Mouse (Mus musculus) bone marrow macrophage, adult 2 months (primary cell): Measurements from ENCODE around the gene Mtf1.

ENCODE experiments used
- CTCF ChIP-seq: IDR thresholded peaks from 2 replicates; pipeline ENCODE4 v1.5.1; 2012; ENCODE audit warnings: low read depth, mild to moderate bottlenecking, low read length, moderate library complexity
- POLR2A ChIP-seq: IDR thresholded peaks from 2 replicates; pipeline ENCODE4 v1.6.1; 2012; ENCODE audit warnings: mild to moderate bottlenecking, low read depth, low read length, borderline replicate concordance

- TF ChIP-seq CTCF (no peak), POLR2A (no peak)
Measured at GRCm38 (mm10) chr4:124809136-124809883, 7.4 kb downstream of the Mtf1 start.
